Mouse (Mus musculus) kidney, postnatal 0 days (tissue): ENCODE measurements around the gene Col6a6. TPM values are rescaled to one million over a fixed set of nuclear protein-coding genes. Genes with fewer than 3 reads are reported as not detected.

Experiments
- ATAC-seq: fragments of 200-750 bp; cut with Nextera tagmentation; replicated peaks from 2 replicates; pipeline ENCODE4 v1.8.0; 2017; ENCODE audit warnings: low read depth, moderate number of reproducible peaks, moderate TSS enrichment, moderate library complexity; ENCODE audit not compliant: low FRiP score
- DNase-seq: peaks from one replicate; pipeline ENCODE4 v3.0.0-alpha.2; 2016; ENCODE audit warnings: low spot score
- H3K27ac ChIP-seq: fragments of 300-500 bp; sonication (generic); 2 replicates; pipeline ENCODE4 v1.5.1; 2014; ENCODE audit warnings: mild to moderate bottlenecking
- H3K27me3 ChIP-seq: fragments of 300-500 bp; sonication (generic); 2 replicates; pipeline ENCODE4 v1.6.1; 2014; ENCODE audit warnings: low read length, mixed read lengths; ENCODE audit not compliant: insufficient read depth
- H3K36me3 ChIP-seq: fragments of 300-500 bp; sonication (generic); 2 replicates; pipeline ENCODE4 v1.6.1; 2014; ENCODE audit warnings: low read length, mixed read lengths; ENCODE audit not compliant: insufficient read depth
- H3K4me1 ChIP-seq: fragments of 300-500 bp; sonication (generic); replicated peaks from 2 replicates; pipeline ENCODE4 v1.6.1; 2014; ENCODE audit warnings: antibody characterized with exemption, low read length, mixed read lengths; ENCODE audit not compliant: insufficient read depth
- H3K4me2 ChIP-seq: fragments of 300-500 bp; sonication (generic); 2 replicates; pipeline ENCODE4 v1.6.1; 2014; ENCODE audit warnings: mild to moderate bottlenecking, low read length, moderate library complexity, mixed read lengths
- H3K4me3 ChIP-seq: fragments of 300-500 bp; sonication (generic); replicated peaks from 2 replicates; pipeline ENCODE4 v1.5.1; 2014; ENCODE audit warnings: low read depth, low read length
- H3K9ac ChIP-seq: fragments of 300-500 bp; sonication (generic); 2 replicates; pipeline ENCODE4 v1.6.1; 2014; ENCODE audit warnings: low read depth, low read length
- H3K9me3 ChIP-seq: fragments of 300-500 bp; sonication (generic); replicated peaks from 2 replicates; pipeline ENCODE4 v1.6.1; 2016; ENCODE audit warnings: low read length, inconsistent platforms, mixed read lengths
- CTCF ChIP-seq: IDR thresholded peaks from 2 replicates; pipeline ENCODE4 v1.5.1; 2016; ENCODE audit warnings: antibody characterized with exemption, low read depth, mild to moderate bottlenecking, moderate library complexity
- WGBS: fragments of 180-500 bp; shearing (Covaris S2); extraction: QIAGEN DNeasy Blood & Tissue Kit; methylation state at CpG from one replicate; pipeline ENCODE4 v1.1.7; 2014; 5-methylcytosine and 5-hydroxymethylcytosine counted together
- polyA plus RNA-seq: library from polyadenylated mRNA; unstranded; fragments of >200 nt; fragmentation: Nextera tagmentation; extraction: Ambion mirVana; gene quantifications from 2 replicates; pipeline ENCODE4 v1.2.1, GENCODE M21; 2015

Gene Col6a6
- polyA plus RNA-seq, 1 experiment from 2014 or later, result 0.21 TPM

- no peak overlapping the region for H3K27ac ChIP-seq
- no peaks in the 10 kb centered on the region for H3K4me1 ChIP-seq
- ATAC-seq (no peak), DNase-seq (no peak)
- H3K4me3 ChIP-seq, result no peak overlapping the region
- WGBS, result 79% methylated on average over 7 of the region's 7 CpGs
- no peak overlapping the region for H3K4me2 ChIP-seq
- no peak overlapping the region for H3K9ac ChIP-seq
- no peaks in the 10 kb centered on the region for H3K9me3 ChIP-seq
- no peaks in the 10 kb centered on the region for H3K36me3 ChIP-seq
- H3K27me3 ChIP-seq, result no peaks in the 10 kb centered on the region
- TF ChIP-seq CTCF, result no peak
These were observed 131.0 kb downstream of the Col6a6 start for GRCm38 (mm10) chr9:105696818-105697564.

- H3K27ac ChIP-seq, result no peak overlapping the region
- peak; percentile 93 for DNase-seq
- no peaks in the 10 kb centered on the region for H3K27me3 ChIP-seq
- no peaks in the 10 kb centered on the region for H3K9me3 ChIP-seq
- peak; percentile 97 for TF ChIP-seq CTCF
- no peak overlapping the region for H3K4me2 ChIP-seq
- no peaks in the 10 kb centered on the region for H3K4me1 ChIP-seq
- H3K36me3 ChIP-seq, result no peaks in the 10 kb centered on the region
- WGBS, result 3% methylated on average over 5 of the region's 5 CpGs
- no peak overlapping the region for H3K4me3 ChIP-seq
- H3K9ac ChIP-seq, result no peak overlapping the region
- ATAC-seq, result peak; percentile 59
These were observed 134.1 kb downstream of the Col6a6 start for GRCm38 (mm10) chr9:105693854-105694253.

GRCm38 (mm10) chr9:105693056-105693455 lies 134.9 kb downstream of the Col6a6 start:
- DNase-seq (no peak), ATAC-seq (no peak)
- H3K4me2 ChIP-seq, result no peak overlapping the region
- 86% methylated on average over 9 of the region's 9 CpGs for WGBS
- H3K27me3 ChIP-seq, result no peaks in the 10 kb centered on the region
- H3K9ac ChIP-seq, result no peak overlapping the region
- peaks cover 6% of the 10 kb centered on the region for H3K36me3 ChIP-seq
- no peak overlapping the region for H3K27ac ChIP-seq
- H3K9me3 ChIP-seq, result no peaks in the 10 kb centered on the region
- TF ChIP-seq CTCF, result no peak
- no peaks in the 10 kb centered on the region for H3K4me1 ChIP-seq
- no peak overlapping the region for H3K4me3 ChIP-seq

GRCm38 (mm10) chr9:105692472-105692871 lies 135.5 kb downstream of the Col6a6 start:
- Histone ChIP-seq H3K36me3 (peaks cover 6% of the 10 kb centered on the region), H3K4me3 (no peak overlapping the region), H3K27me3 (no peaks in the 10 kb centered on the region), H3K9ac (no peak overlapping the region), H3K27ac (no peak overlapping the region), H3K9me3 (no peaks in the 10 kb centered on the region), H3K4me1 (no peaks in the 10 kb centered on the region), H3K4me2 (no peak overlapping the region)
- ATAC-seq (no peak), DNase-seq (no peak)
- no peak for TF ChIP-seq CTCF
- 87% methylated on average over 14 of the region's 14 CpGs for WGBS

GRCm38 (mm10) chr9:105689485-105689884 lies 138.5 kb downstream of the Col6a6 start:
- 75% methylated on average over 7 of the region's 7 CpGs for WGBS
- Histone ChIP-seq H3K36me3 (peaks cover 15% of the 10 kb centered on the region), H3K4me1 (no peaks in the 10 kb centered on the region), H3K4me2 (no peak overlapping the region), H3K27me3 (no peaks in the 10 kb centered on the region), H3K9me3 (no peaks in the 10 kb centered on the region), H3K27ac (no peak overlapping the region), H3K9ac (no peak overlapping the region), H3K4me3 (no peak overlapping the region)
- no peak for ATAC-seq
- DNase-seq, result no peak
- TF ChIP-seq CTCF, result no peak

- 93% methylated on average over 13 of the region's 13 CpGs for WGBS
- Histone ChIP-seq H3K27ac (no peak overlapping the region), H3K36me3 (peaks cover 52% of the 10 kb centered on the region), H3K9ac (no peak overlapping the region), H3K4me1 (no peaks in the 10 kb centered on the region), H3K4me2 (no peak overlapping the region), H3K4me3 (no peak overlapping the region), H3K9me3 (no peaks in the 10 kb centered on the region), H3K27me3 (no peaks in the 10 kb centered on the region)
- ATAC-seq (no peak), DNase-seq (no peak)
- no peak for TF ChIP-seq CTCF
These were observed 143.3 kb downstream of the Col6a6 start for GRCm38 (mm10) chr9:105684549-105685165.
